Mouse (Mus musculus) layer of hippocampus, postnatal 14 days (tissue): ENCODE measurements around the gene Slc1a1. TPM values are rescaled to one million over a fixed set of nuclear protein-coding genes. Genes with fewer than 3 reads are reported as not detected.

Source experiments
- DNase-seq, 2 experiments: peaks; one replicate each; pipeline ENCODE4 v3.0.0; 2021 to 2022; ENCODE audit warnings: low spot score in 2 of 2, mixed read lengths in 1 of 2
- total RNA-seq, 2 experiments: library from RNA; stranded (reverse); gene quantifications; 2 replicates each; pipeline ENCODE4 v1.2.3; 2021

Slc1a1 gene
- total RNA-seq, 2 experiments from 2014 or later: 129 to 141 TPM

GRCm38 (mm10) chr19:28908693-28909092 is 73.8 kb downstream of the Slc1a1 start:
- DNase-seq: no peak

GRCm38 (mm10) chr19:28914598-28914997 is 79.7 kb downstream of the Slc1a1 start:
- no peak for DNase-seq

- no peak for DNase-seq
These were observed 80.9 kb downstream of the Slc1a1 start for GRCm38 (mm10) chr19:28915602-28916250.

- DNase-seq: no peak
These were observed 81.6 kb downstream of the Slc1a1 start for GRCm38 (mm10) chr19:28916492-28916891.

GRCm38 (mm10) chr19:28917839-28918238 is 83.0 kb downstream of the Slc1a1 start:
- no peak for DNase-seq

GRCm38 (mm10) chr19:28926366-28926765 is 91.5 kb downstream of the Slc1a1 start:
- no peak for DNase-seq

GRCm38 (mm10) chr19:28927396-28927795 is 92.5 kb downstream of the Slc1a1 start:
- DNase-seq: no peak

- no peak for DNase-seq
These were observed 94.2 kb downstream of the Slc1a1 start for GRCm38 (mm10) chr19:28929034-28929433.

GRCm38 (mm10) chr19:28934897-28935296 is 100.0 kb downstream of the Slc1a1 start:
- no peak for DNase-seq

- no peak for DNase-seq
These were observed 105.5 kb downstream of the Slc1a1 start for GRCm38 (mm10) chr19:28940135-28940874.

GRCm38 (mm10) chr19:28941271-28941670 is 106.4 kb downstream of the Slc1a1 start:
- DNase-seq: no peak

- peak in 1 of 2 experiments; percentile 50 for DNase-seq
These were observed 111.9 kb downstream of the Slc1a1 start for GRCm38 (mm10) chr19:28946782-28947181.

- no peak for DNase-seq
These were observed 112.5 kb downstream of the Slc1a1 start for GRCm38 (mm10) chr19:28947311-28947710.

- DNase-seq: no peak
These were observed 116.4 kb downstream of the Slc1a1 start for GRCm38 (mm10) chr19:28951251-28951650.

- DNase-seq: peak in 1 of 2 experiments; percentile 58
These were observed 128.3 kb downstream of the Slc1a1 start for GRCm38 (mm10) chr19:28963113-28963512.

GRCm38 (mm10) chr19:28963513-28963841 is 128.6 kb downstream of the Slc1a1 start:
- DNase-seq: no peak

Other genes with a start within 250 kb of the Slc1a1 start
- gene Glis3, start 155.0 kb upstream of the Slc1a1 start, total RNA-seq: 10 to 100 TPM in 1 of 2 experiments, 1 to 10 TPM in 1; 8.6 to 11.8 TPM
- 10 to 100 TPM; 42.5 to 50.6 TPM for gene Plpp6, start 128.9 kb downstream of the Slc1a1 start, total RNA-seq
- gene 4430402I18Rik, start 132.8 kb downstream of the Slc1a1 start, total RNA-seq: 1 to 10 TPM; 6.1 to 9.4 TPM
- 100 to 1,000 TPM in 1 of 2 experiments, 10 to 100 TPM in 1; 93.5 to 100 TPM for gene Cdc37l1, start 155.3 kb downstream of the Slc1a1 start, total RNA-seq
- 10 to 100 TPM; 57.5 to 57.6 TPM for gene Ak3, start 212.9 kb downstream of the Slc1a1 start, total RNA-seq